Mouse (Mus musculus): Measurements from ENCODE around the gene Sec23a.
"Not testable (repeated sequence)": the region's sequence is repeated elsewhere in the genome, so short reads cannot be mapped to it uniquely, and the experiment has no call there.

The Sec23a gene

DNA sequence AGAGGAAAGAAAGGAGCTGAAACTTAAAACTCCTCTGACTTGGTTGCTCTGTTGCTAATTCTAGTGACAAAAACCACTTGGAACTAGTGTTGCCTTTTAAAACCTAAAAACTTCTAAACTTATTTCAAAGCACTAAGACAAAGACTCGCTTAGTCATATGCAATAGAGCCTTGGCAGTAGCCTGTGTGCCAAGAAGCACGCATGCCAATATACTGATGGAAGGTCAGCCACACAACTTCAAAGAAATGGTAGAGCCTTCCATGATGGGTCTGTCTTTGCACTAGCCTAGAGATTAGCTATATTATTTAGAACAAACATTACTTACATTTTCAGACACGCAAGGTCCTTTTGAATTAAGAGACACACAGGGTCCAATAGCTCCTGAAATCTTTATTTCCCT lies 26.1 kb downstream of the Sec23a start:
- in situ Hi-C loops (cut with MboI, MseI) = no loop called here

DNA sequence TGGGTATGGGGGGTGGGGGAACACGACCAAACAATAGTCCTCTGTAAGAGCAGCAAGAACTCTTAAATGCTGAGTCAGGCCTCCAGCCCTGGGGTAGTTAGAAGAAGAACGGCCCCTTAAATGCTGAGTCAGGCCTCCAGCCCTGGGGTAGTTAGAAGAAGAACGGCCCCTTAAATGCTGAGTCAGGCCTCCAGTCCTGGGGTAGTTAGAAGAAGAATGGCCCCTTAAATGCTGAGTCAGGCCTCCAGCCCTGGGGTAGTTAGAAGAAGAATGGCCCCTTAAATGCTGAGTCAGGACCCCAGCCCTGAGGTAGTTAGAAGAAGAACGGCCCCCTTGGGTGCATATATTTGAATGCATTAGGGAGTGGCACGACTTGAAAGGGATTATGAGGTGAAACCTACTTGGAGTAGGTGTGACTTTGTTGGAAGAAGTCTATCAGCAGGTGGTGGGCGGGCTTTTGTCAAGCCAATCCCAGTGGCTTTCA lies 30.6 kb downstream of the Sec23a start:
- in situ Hi-C loops (cut with MboI, MseI) = not testable (repeated sequence)

DNA sequence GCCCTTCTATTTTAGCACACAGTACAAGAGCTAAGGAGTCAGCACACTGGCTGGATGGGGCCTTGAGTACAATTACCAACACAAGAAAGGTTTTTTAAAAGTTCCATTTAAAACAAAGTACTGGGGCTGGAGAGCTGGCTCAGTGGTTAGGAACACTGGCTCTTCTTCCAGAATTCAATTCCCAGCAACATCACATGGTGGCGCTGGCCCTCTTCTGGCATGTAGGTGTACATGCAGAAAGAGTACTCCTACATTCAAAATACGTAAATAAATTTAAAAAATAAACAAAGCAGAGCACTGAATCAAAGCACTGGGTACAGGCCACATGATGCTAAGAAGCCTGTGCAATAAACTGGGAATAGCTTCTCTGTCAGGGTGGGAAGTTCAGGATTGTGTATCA lies 34.9 kb downstream of the Sec23a start:
- in situ Hi-C loops (cut with MboI, MseI) = no loop called here

DNA sequence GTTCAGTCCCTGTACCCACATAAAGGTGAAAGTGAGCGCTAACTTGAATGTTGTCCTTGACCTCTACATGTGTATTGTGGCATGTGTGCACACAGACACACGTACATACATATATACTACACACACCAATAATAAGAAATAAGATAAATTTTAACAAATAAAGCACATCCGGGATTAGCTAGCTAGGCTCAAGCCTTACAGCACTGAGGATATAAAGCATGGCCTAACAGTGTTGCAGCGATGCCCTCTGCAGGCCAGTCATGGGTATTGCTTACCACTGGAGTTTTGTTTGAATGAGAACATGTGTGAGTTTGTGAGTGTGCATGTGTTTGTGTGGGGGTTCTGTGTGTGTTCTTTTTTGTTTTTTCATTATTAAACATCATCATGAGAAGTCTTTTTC lies 47.2 kb downstream of the Sec23a start:
- in situ Hi-C loops (cut with MboI, MseI) = no loop called here

DNA sequence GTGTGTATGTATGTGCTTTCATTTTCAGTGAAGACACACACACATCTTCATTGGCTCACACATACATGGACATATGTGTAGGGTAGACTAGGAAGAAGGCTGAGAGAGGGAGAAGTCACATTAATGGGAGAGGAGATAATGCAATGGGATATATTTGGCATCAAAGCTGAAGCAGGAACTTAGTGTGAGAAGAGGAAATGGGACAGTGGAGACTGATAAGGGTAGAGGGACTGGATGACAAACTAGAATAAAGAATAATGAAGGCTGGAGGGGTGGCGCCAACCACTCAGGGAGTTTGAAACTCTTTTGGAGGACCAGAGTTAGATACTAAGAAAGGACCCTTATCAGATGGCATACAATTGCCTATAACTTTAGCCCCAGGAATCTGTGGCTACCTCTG lies 51.0 kb downstream of the Sec23a start:
- in situ Hi-C loops (cut with MboI, MseI) = no loop called here

DNA sequence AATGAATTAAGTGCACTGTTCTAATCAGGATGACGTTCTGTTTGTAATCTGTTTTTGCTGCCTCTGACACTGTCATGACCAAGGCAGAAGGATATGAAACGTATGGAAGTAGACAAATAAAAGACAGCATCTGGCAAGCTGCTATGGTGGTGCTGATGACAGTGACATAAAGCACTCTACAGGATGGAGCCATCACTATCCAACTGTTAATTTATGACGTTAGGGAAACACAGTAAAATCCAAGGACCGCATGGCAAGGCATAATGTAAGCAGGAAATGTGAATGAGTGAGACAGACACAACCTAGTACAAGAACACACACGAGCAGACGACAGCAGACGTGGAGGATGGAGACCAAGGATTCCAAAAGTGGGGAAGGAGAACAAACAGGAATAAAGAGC lies 55.2 kb downstream of the Sec23a start:
- in situ Hi-C loops (cut with MboI, MseI) = no loop called here

DNA sequence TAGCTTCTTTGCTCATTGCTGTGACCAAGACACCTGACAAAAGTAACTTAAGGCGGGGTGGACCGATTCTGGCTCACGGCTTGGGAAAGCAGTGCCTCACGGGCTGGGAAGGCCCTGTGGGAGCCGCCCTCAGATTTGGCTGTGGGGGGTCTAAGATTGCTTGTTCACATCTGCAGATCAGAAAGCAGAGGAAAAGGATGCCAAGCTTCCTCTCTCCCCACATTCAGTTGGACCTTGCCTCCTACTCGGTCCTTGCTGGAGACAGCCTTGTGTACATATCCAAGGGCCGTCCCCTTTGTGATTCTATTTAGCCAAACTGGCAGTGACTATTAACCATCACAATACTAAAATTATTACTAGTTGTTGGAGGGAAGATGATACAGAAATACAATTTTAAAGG lies 55.7 kb downstream of the Sec23a start:
- in situ Hi-C loops (cut with MboI, MseI) = no loop called here

DNA sequence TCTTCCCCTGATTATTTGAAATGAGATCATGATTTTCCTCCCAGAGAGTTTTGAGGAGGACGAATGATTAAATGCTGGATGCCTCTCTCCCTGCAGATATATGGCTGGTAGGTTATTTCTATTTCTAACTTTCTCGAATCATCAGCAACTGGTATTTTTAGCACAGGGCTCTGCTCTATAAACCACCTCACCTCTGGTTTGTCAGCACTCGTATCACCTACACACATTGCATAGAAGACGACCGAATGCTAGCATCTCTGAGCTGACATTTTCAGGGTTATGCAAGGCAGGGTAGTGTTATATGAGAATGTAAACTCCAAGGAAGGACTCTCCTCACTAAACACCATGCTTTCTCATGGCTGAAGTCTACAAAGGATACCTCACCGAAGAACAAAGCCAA lies 63.9 kb downstream of the Sec23a start:
- in situ Hi-C loops (cut with MboI, MseI) = no loop called here

DNA sequence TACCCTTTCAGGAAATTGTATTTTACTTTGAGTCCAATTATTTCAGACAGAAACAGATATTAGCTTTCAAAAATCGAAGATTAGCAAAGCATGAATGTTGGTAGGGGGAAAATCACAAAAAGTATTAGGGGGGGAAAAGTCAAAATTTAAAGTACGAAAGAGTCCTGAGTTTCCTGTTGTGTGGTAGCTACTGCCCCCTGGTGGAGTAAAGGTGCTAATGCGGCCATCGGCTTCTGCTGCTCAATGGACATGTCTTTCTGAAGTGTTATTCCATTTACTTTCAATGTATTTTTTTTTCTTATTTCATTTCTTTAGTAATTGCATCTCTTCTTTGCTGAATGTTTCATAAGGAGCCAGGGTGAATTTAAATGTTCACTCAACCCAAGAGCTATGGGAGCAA lies 64.6 kb downstream of the Sec23a start:
- in situ Hi-C loops (cut with MboI, MseI) = no loop called here

DNA sequence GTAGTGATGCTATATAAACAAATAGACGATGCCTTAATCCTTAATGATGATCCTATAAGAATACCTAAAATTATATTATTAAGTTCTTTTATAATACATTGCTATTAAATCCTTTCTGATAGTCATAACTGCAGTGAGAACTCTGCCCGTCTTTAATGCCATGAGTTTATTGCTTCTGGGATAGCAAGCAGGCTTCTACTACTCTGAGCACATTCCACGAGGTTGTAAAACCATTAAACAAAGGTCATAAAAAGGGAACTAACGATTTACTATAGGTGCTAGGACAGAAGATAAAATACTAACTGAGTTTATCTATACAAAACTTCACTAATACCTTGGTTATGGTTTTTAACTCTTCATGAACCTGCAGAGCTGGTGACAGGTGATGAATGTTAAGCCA lies 69.3 kb downstream of the Sec23a start:
- in situ Hi-C loops (cut with MboI, MseI) = no loop called here

DNA sequence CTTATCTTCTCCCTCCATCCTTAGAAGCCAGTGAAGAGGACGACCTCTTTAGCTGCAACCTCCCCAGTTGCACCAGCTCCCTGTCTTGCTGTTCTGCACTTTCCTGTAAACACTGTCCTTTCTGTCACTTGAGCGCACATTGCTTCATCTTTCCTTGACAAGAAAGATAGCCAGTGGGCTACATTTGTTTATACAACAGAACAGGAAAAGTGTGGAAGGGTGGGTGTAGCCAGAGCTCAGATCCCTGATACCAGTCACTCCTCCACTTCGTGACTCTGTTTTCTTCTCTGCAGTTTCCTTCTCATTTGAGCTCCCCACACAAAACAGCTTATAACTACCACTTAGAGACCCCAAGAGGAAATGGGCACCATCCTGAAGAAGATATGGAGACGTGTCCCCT lies 77.2 kb downstream of the Sec23a start:
- in situ Hi-C loops (cut with MboI, MseI) = no loop called here

DNA sequence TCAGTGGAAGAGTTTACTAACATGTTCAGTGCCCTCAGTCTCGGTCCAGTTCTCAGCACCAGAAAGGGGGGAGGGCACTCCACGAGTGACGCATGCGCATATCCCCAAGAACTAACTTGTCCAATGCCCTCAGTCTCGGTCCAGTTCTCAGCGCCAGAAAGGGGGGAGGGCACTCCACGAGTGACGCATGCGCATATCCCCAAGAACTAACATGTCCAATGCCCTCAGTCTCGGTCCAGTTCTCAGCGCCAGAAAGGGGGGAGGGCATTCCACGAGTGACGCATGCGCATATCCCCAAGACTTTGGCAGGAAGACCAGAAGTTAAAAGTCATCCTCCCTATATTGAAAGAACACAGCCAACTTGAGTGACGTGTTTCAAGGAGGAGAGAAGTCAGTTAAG lies 86.8 kb downstream of the Sec23a start:
- in situ Hi-C loops (cut with MboI, MseI) = no loop called here

DNA sequence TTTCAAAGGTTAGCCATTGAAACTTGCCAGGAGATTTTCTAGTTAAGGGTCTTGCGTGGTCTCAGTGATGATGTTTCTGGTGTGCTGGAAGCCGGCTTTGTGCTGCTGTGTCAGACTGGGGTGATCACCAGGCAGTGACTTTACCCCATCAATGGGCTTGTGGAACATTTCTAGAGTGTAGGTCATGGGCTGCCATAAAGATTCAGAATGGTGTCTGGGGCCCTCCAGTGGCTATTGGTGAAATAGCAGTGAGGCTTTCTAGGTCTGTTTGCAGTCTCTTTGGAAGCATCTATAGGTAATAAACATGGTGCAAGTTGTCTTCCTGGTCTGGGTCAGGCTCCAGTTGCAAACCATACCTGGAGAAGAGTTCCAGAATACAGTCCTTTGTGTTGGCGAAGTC lies 87.8 kb downstream of the Sec23a start:
- in situ Hi-C loops (cut with MboI, MseI) = no loop called here

DNA sequence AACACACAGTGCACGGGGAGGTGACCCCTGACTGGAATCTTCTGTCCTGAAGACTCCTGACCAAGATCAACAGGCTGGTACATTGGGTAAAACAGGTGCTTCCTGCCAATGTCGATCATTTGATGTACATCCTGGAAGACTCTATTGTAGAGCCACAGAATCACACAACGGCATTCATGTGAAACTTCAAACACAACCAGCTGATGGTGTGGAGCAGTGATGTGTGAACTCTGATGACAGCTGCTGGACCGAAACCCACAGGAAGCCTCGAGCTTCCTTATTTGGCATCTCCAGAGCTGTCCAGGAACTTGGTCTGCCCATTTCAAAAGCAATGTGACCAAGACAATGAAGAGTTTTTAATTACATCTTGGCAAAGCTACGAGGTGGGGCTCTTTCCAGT lies 91.0 kb downstream of the Sec23a start:
- in situ Hi-C loops (cut with MboI, MseI) = no loop called here

DNA sequence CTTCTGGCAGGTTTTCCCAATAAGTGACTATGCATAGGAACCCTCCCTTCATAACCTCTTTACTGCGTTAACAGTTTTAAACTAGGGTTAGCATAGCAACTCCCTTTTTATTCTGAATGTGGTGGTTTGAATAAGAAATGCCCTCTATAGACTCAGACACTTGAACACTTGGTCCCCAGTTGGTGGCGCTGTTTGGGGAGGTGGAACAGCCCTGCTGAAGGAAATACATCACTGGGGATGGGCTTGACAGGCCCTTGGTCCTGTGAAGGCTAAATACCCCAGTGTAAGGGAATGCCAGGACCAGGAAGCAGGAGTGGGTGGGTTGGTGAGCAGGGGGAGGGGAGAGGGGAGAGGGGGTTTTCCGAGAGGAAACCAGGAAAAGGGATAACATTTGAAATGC lies 92.3 kb downstream of the Sec23a start:
- in situ Hi-C loops (cut with MboI, MseI) = no loop called here

DNA sequence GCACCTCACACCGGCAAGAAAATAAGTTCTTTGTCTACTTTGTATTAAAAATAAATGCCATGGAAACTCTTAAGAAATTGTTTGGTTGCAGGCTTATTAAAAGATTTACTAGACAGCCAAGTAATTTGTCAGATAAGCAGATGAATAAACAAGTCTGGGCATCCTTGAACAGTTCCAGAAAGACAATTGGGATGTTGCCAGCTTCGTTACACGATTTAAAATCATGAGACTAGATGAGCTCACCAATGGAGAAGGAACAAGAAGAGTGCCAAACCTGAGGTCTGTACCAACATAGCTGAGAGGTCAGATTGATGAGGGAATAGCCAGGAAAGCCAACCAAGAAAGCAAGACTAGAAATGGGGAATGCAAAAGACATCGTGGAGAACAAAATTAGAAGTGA lies 102.0 kb downstream of the Sec23a start:
- in situ Hi-C loops (cut with MboI, MseI) = no loop called here

Measured in T-helper 2 cell (primary cell).